Mouse (Mus musculus) myocyte (in vitro differentiated cells): ENCODE measurements around the gene Hnrnpu. TPM values are rescaled to one million over a fixed set of nuclear protein-coding genes. Genes with fewer than 3 reads are reported as not detected.
"Not testable (repeated sequence)": the region's sequence is repeated elsewhere in the genome, so short reads cannot be mapped to it uniquely, and the experiment has no call there.

ENCODE experiments used
- H3K27me3 ChIP-seq: one replicate; pipeline ENCODE4 v1.6.1; 2011; ENCODE audit not compliant: control insufficient read depth, insufficient read depth, insufficient read length
- H3K36me3 ChIP-seq: one replicate; pipeline ENCODE4 v1.6.1; 2011; ENCODE audit not compliant: control insufficient read depth, insufficient read depth
- H3K4me2 ChIP-seq: one replicate; pipeline ENCODE4 v1.6.1; 2011; ENCODE audit warnings: low read depth, control low read depth
- H3K4me3 ChIP-seq: one replicate; pipeline ENCODE4 v1.5.1; 2011; ENCODE audit warnings: mild to moderate bottlenecking, control low read depth, moderate library complexity
- H3K79me2 ChIP-seq: one replicate; pipeline ENCODE4 v1.6.1; 2011; ENCODE audit not compliant: control insufficient read depth, insufficient read depth
- H3ac ChIP-seq: one replicate; pipeline ENCODE4 v1.6.1; 2011; ENCODE audit not compliant: control insufficient read depth, insufficient read length
- CEBPB ChIP-seq: IDR thresholded peaks from 2 replicates; pipeline ENCODE4 v1.6.1; 2011; ENCODE audit warnings: mild to moderate bottlenecking, moderate library complexity; ENCODE audit not compliant: poor library complexity, insufficient read depth, severe bottlenecking
- E2F4 ChIP-seq: IDR thresholded peaks from one replicate; pipeline ENCODE4 v1.6.1; 2011; ENCODE audit warnings: mild to moderate bottlenecking, control low read depth, moderate library complexity; ENCODE audit not compliant: insufficient read depth
- MAX ChIP-seq: IDR thresholded peaks from one replicate; pipeline ENCODE4 v1.6.1; 2011; ENCODE audit warnings: low read depth, mild to moderate bottlenecking, control low read depth
- MYOD1 ChIP-seq, 3 experiments: IDR thresholded peaks; one replicate each; pipeline ENCODE4 v1.6.1; 2011; ENCODE audit warnings: control low read depth in 2 of 3, low read depth in 2 of 3, mild to moderate bottlenecking in 2 of 3, moderate library complexity in 1 of 3; ENCODE audit not compliant: insufficient read length in 2 of 3, control insufficient read depth in 1 of 3
- MYOG ChIP-seq, 3 experiments: IDR thresholded peaks; one replicate each; pipeline ENCODE4 v1.6.1; 2011; ENCODE audit warnings: control low read depth in 2 of 3, low read depth in 2 of 3, mild to moderate bottlenecking in 2 of 3; ENCODE audit not compliant: insufficient read length in 2 of 3, control insufficient read depth in 1 of 3, insufficient read depth in 1 of 3
- POLR2A ChIP-seq: IDR thresholded peaks from one replicate; pipeline ENCODE4 v1.6.1; 2011; ENCODE audit warnings: low read depth, mild to moderate bottlenecking, control low read depth, moderate library complexity; ENCODE audit not compliant: insufficient read length
- POLR2AphosphoS2 ChIP-seq: IDR thresholded peaks from one replicate; pipeline ENCODE4 v1.6.1; 2011; ENCODE audit warnings: low read depth, control low read depth; ENCODE audit not compliant: insufficient read length
- REST ChIP-seq: IDR thresholded peaks from one replicate; pipeline ENCODE4 v1.6.1; 2011; ENCODE audit warnings: mild to moderate bottlenecking, control low read depth, moderate library complexity; ENCODE audit not compliant: insufficient read depth, insufficient read length
- SRF ChIP-seq: IDR thresholded peaks from one replicate; pipeline ENCODE4 v1.6.1; 2011; ENCODE audit warnings: low read depth; ENCODE audit not compliant: control insufficient read depth, insufficient read length
- TCF12 ChIP-seq: IDR thresholded peaks from one replicate; pipeline ENCODE4 v1.6.1; 2011; ENCODE audit warnings: mild to moderate bottlenecking, control low read depth; ENCODE audit not compliant: poor library complexity, insufficient read depth, severe bottlenecking
- TCF3 ChIP-seq: IDR thresholded peaks from one replicate; pipeline ENCODE4 v1.6.1; 2011; ENCODE audit warnings: low read depth, control low read depth; ENCODE audit not compliant: insufficient read length
- USF1 ChIP-seq: IDR thresholded peaks from one replicate; pipeline ENCODE4 v1.6.1; 2011; ENCODE audit warnings: low read depth, mild to moderate bottlenecking, control low read depth, moderate library complexity
- polyA plus RNA-seq: library from polyadenylated mRNA; unstranded; fragments of >200 nt; fragmentation: generic; extraction: Trizol; gene quantifications from one replicate; pipeline ENCODE4 v1.2.1, GENCODE M21; 2012; ENCODE audit warnings: missing spikeins

Gene Hnrnpu
- polyA plus RNA-seq, 1 experiment: 95.0 TPM

- peak overlapping the region; percentile 7 for H3K4me2 ChIP-seq
- no peak overlapping the region for H3ac ChIP-seq
- H3K79me2 ChIP-seq: no peaks in the 10 kb centered on the region
- TF ChIP-seq MYOD1 (IDR thresholded peaks at IDR 0.05; ENCODE audit: control insufficient read depth in 1 of 3, insufficient read length in 2 of 3, low read depth in 2 of 3): peak in 1 of 3 experiments; percentile 54
- no peak for TF ChIP-seq SRF
- no peak for TF ChIP-seq POLR2A
- peak in 2 of 3 experiments; percentile 27 to 42 for TF ChIP-seq MYOG (IDR thresholded peaks at IDR 0.05; ENCODE audit: control insufficient read depth in 1 of 3, insufficient read depth in 1 of 3, insufficient read length in 2 of 3, low read depth in 2 of 3)
- no peak for TF ChIP-seq MAX
- H3K27me3 ChIP-seq: no peaks in the 10 kb centered on the region
- H3K4me3 ChIP-seq: no peak overlapping the region
- H3K36me3 ChIP-seq: no peaks in the 10 kb centered on the region
Observed at GRCm38 (mm10) chr1:178357776-178358710, 20.4 kb upstream of the Hnrnpu start.

GRCm38 (mm10) chr1:178354576-178354975 is 17.0 kb upstream of the Hnrnpu start:
- Histone ChIP-seq H3K79me2 (no peaks in the 10 kb centered on the region), H3K4me2 (no peak overlapping the region), H3K27me3 (no peaks in the 10 kb centered on the region), H3ac (no peak overlapping the region), H3K36me3 (no peaks in the 10 kb centered on the region), H3K4me3 (no peak overlapping the region)
- no peak for TF ChIP-seq MYOG (IDR thresholded peaks at IDR 0.05; ENCODE audit: control insufficient read depth in 1 of 3, insufficient read depth in 1 of 3, insufficient read length in 2 of 3, low read depth in 2 of 3)

GRCm38 (mm10) chr1:178351643-178352042 is 14.0 kb upstream of the Hnrnpu start:
- TF ChIP-seq MAX: no peak
- TF ChIP-seq TCF3: no peak
- no peak for TF ChIP-seq MYOG (IDR thresholded peaks at IDR 0.05; ENCODE audit: control insufficient read depth in 1 of 3, insufficient read depth in 1 of 3, insufficient read length in 2 of 3, low read depth in 2 of 3)
- TF ChIP-seq TCF12: no peak
- TF ChIP-seq CEBPB: no peak
- no peak for TF ChIP-seq SRF
- TF ChIP-seq POLR2AphosphoS2: no peak
- TF ChIP-seq MYOD1 (IDR thresholded peaks at IDR 0.05; ENCODE audit: control insufficient read depth in 1 of 3, insufficient read length in 2 of 3, low read depth in 2 of 3): no peak
- no peak for TF ChIP-seq USF1
- TF ChIP-seq REST: no peak
- TF ChIP-seq E2F4: no peak
- no peak for TF ChIP-seq POLR2A
- H3K27me3 ChIP-seq: no peaks in the 10 kb centered on the region
- H3ac ChIP-seq: no peak overlapping the region

GRCm38 (mm10) chr1:178350792-178351191 is 13.2 kb upstream of the Hnrnpu start:
- Histone ChIP-seq H3K4me3 (no peak overlapping the region), H3K27me3 (no peaks in the 10 kb centered on the region), H3K36me3 (no peaks in the 10 kb centered on the region), H3K4me2 (no peak overlapping the region), H3ac (no peak overlapping the region), H3K79me2 (no peaks in the 10 kb centered on the region)
- TF ChIP-seq USF1 (no peak), E2F4 (no peak), TCF12 (no peak), POLR2A (no peak), MYOD1 (IDR thresholded peaks at IDR 0.05; ENCODE audit: control insufficient read depth in 1 of 3, insufficient read length in 2 of 3, low read depth in 2 of 3) (no peak), MAX (no peak), POLR2AphosphoS2 (no peak), CEBPB (no peak), MYOG (IDR thresholded peaks at IDR 0.05; ENCODE audit: control insufficient read depth in 1 of 3, insufficient read depth in 1 of 3, insufficient read length in 2 of 3, low read depth in 2 of 3) (no peak), TCF3 (no peak), SRF (no peak), REST (no peak)

More at GRCm38 (mm10) chr1:178351643-178352042, 14.0 kb upstream of the Hnrnpu start:
- H3K4me3 ChIP-seq: no peak overlapping the region
- H3K36me3 ChIP-seq: no peaks in the 10 kb centered on the region
- H3K79me2 ChIP-seq: no peaks in the 10 kb centered on the region
- H3K4me2 ChIP-seq: no peak overlapping the region

GRCm38 (mm10) chr1:178344071-178344805 is 6.6 kb upstream of the Hnrnpu start:
- H3K27me3 ChIP-seq, H3K36me3 ChIP-seq, H3ac ChIP-seq, H3K4me3 ChIP-seq, H3K79me2 ChIP-seq, H3K4me2 ChIP-seq: not testable (repeated sequence)
